Mouse (Mus musculus) liver, adult 2 months (tissue): ENCODE results near the gene Zdhhc14.

Experiments used
- CTCF ChIP-seq: fragments of 200-500 bp; IDR thresholded peaks from 2 replicates; pipeline ENCODE4 v1.5.1; 2011; ENCODE audit warnings: low read depth, low read length, control low read depth
- POLR2A ChIP-seq: fragments of 200-500 bp; IDR thresholded peaks from 2 replicates; pipeline ENCODE4 v1.6.1; 2011; ENCODE audit warnings: low read length, control low read depth; ENCODE audit not compliant: insufficient read depth; ENCODE audit errors: extremely low read depth

- no peak for TF ChIP-seq CTCF
- no peak for TF ChIP-seq POLR2A
Observed at GRCm38 (mm10) chr17:5537095-5537575, 44.8 kb downstream of the Zdhhc14 start.
